Mouse (Mus musculus): ENCODE data around the gene Cldn6. TPM values are rescaled to one million over a fixed set of nuclear protein-coding genes. Genes with fewer than 3 reads are reported as not detected.
A peak's percentile ranks its signal among the peaks of the same experiment; 100 is the strongest.

Gene Cldn6
- polyA plus RNA-seq, 1 experiment from 2014 or later = 7.1 TPM

DNA sequence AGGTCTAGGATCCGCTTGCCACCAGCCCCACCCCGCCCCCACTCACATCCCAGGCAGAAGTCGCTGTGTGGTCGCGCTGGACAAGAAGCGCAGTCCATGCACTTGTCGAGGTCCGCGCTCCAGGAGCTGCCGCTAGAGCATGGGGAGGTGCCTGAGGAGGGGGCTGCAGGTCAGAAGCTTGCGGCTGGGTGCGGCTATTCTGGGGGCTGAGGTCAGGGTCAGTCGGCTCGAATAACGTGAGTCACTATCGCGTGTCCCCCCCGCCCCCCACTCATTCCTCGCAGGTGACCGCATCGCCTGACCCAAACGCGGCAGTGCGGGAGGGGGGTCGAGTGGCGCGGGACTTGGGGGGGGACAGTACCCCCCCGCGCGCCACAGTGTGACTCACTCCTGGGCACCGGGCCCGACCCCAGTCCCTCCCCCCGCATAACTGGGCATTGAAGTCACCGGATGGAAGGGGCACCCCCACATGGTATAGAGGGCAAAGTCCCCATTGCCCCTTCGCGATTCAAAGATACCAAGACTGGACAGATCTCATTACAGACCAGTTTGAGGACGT, 2.5 kb upstream of the Cldn6 start:
- Histone ChIP-seq H3K27me3 (peaks cover 64% of the 10 kb centered on the region), H3K36me3 (replicated peaks) (no peaks in the 10 kb centered on the region), H3K9ac (peak overlapping the region; percentile 57), H3K9me3 (no peaks in the 10 kb centered on the region), H3K4me1 (peaks cover 41% of the 10 kb centered on the region), H3K27ac (no peak overlapping the region), H3K4me2 (peak overlapping the region; percentile 96), H3K4me3 (replicated peaks) (peak overlapping the region; percentile 49)
- ATAC-seq (ENCODE audit: low FRiP score) = no peak
- WGBS = under 1% methylated on average over 33 of the region's 37 CpGs

DNA sequence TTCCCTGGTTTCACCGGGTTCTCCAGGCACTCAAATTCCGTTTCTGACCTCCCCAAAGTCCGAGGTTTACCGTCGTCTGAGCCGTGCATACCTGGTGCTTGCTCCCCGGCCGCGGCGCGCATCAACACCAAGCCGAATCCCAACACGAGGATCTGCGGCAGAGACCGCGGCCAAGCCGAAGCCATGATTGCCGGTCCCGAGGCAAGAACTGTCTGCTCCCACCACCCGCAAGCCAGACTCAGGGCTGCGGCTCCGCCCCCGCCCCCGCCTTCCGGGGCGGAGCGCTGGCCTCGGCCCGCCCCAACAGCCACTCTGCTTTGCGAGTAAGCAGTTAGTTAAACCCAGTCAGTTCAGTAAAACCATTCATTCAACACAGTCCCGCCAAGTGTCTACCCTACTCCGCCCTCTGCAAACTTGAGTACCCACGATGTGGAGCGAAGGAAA, 1.8 kb upstream of the Cldn6 start, which contains the start of gene Tnfrsf12a:
Gene Tnfrsf12a, minus strand, starts transcription at position 233 of the 444 bp plus-strand sequence.
- H3K36me3 ChIP-seq (replicated peaks) = no peaks in the 10 kb centered on the region
- peak within 1 kb of the TSS; percentile 57 for H3K9ac ChIP-seq
- peaks cover 72% of the 10 kb centered on the region for H3K27me3 ChIP-seq
- peak within 1 kb of the TSS; percentile 96 for H3K4me2 ChIP-seq
- peak; percentile 44 for ATAC-seq (ENCODE audit: low FRiP score)
- no peak within 1 kb of the TSS for H3K27ac ChIP-seq
- no peaks in the 10 kb centered on the region for H3K9me3 ChIP-seq
- H3K4me1 ChIP-seq = peaks cover 41% of the 10 kb centered on the region
- WGBS = under 1% methylated on average over 34 of the region's 34 CpGs
- H3K4me3 ChIP-seq (replicated peaks) = peak within 1 kb of the TSS; percentile 49

DNA sequence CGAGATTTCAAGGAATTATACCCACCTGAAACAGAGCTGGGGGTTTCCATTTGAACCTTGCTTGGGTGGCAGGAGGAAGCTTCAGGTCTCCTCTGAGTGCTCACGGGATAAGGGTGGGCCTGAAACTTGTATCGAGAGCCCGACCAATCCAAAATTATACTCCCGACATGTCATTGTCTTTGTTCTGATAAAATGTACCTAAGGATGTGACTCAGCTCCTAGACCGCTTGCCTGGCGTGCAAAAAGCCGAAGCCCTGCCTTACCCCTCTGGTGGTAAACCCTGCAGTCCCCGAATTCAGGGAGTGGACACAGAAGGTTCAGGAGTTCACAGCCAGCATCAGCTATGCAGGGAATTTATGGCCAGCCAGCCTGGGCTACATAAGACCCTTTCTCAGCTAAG, 1.3 kb downstream of the Cldn6 start:
- no peak overlapping the region for H3K4me2 ChIP-seq
- no peak overlapping the region for H3K27ac ChIP-seq
- H3K9me3 ChIP-seq = no peaks in the 10 kb centered on the region
- peaks cover 86% of the 10 kb centered on the region for H3K27me3 ChIP-seq
- no peak overlapping the region for H3K9ac ChIP-seq
- no peak for ATAC-seq (ENCODE audit: low FRiP score)
- 81% methylated on average over 9 of the region's 9 CpGs for WGBS
- H3K4me3 ChIP-seq (replicated peaks) = no peak overlapping the region
- peaks cover 35% of the 10 kb centered on the region for H3K4me1 ChIP-seq
- H3K36me3 ChIP-seq (replicated peaks) = no peaks in the 10 kb centered on the region

DNA sequence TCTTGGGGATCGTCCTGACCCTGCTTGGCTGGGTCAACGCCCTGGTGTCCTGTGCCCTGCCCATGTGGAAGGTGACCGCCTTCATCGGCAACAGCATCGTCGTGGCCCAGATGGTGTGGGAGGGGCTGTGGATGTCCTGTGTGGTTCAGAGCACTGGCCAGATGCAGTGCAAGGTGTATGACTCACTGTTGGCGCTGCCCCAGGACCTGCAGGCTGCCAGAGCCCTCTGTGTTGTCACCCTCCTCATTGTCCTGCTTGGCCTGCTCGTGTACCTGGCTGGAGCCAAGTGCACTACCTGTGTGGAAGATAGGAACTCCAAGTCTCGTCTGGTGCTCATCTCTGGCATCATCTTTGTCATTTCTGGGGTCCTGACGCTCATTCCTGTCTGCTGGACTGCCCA, 2.0 kb downstream of the Cldn6 start:
- WGBS = 82% methylated on average over 10 of the region's 10 CpGs
- no peak for ATAC-seq (ENCODE audit: low FRiP score)
- no peak overlapping the region for H3K9ac ChIP-seq
- no peak overlapping the region for H3K27ac ChIP-seq
- H3K4me3 ChIP-seq (replicated peaks) = no peak overlapping the region
- peaks cover 79% of the 10 kb centered on the region for H3K27me3 ChIP-seq
- H3K4me1 ChIP-seq = peaks cover 30% of the 10 kb centered on the region
- H3K36me3 ChIP-seq (replicated peaks) = no peaks in the 10 kb centered on the region
- H3K4me2 ChIP-seq = no peak overlapping the region
- H3K9me3 ChIP-seq = no peaks in the 10 kb centered on the region

DNA sequence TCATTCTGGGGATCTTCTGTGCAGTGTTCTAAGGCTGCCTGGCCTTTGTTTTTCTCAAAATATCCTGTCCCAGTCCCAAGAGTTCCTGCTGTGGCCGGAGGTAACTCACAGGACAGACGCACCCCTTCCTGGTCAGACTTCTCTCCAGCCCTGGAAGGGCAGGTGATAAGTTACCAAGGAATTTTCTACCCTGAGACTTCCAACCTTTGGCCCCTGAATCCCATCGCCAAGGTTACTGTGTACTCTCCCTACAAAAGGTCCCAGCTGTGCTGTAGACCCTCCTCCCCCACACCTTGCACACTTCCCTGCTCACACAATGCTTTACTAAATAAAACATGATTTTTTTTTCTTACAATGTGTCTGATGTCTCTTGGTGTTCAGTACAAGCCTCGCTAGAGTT, 3.0 kb downstream of the Cldn6 start:
- no peak overlapping the region for H3K4me3 ChIP-seq (replicated peaks)
- H3K4me1 ChIP-seq = peaks cover 20% of the 10 kb centered on the region
- no peak overlapping the region for H3K4me2 ChIP-seq
- H3K27ac ChIP-seq = no peak overlapping the region
- ATAC-seq (ENCODE audit: low FRiP score) = no peak
- 70% methylated on average over 4 of the region's 4 CpGs for WGBS
- H3K27me3 ChIP-seq = peaks cover 72% of the 10 kb centered on the region
- H3K36me3 ChIP-seq (replicated peaks) = no peaks in the 10 kb centered on the region
- H3K9ac ChIP-seq = no peak overlapping the region
- H3K9me3 ChIP-seq = no peaks in the 10 kb centered on the region

DNA sequence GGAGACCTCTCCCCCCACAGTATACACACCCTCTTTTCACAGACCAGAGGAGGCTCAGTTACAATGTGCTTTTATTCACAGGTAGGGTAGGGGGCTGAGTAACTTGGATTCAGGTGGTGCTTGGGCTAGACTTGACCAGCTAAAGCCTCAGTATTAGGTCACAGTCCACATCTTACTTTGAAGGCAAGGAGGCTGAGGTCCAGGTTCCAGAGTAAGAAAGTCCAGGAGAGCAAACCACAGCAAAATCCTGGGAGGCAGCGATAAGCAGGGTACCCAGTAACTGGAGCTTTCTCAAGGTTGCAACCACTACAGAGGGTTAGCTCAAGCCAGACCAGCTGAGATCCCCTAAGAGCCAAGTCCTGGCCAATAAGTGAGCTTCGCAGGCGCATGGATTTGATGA, 3.5 kb downstream of the Cldn6 start:
- Histone ChIP-seq H3K27me3 (peaks cover 72% of the 10 kb centered on the region), H3K4me2 (peak overlapping the region; percentile 34; the same call in 1 of the 2 replicates), H3K36me3 (replicated peaks) (no peaks in the 10 kb centered on the region), H3K9ac (no peak overlapping the region), H3K9me3 (no peaks in the 10 kb centered on the region), H3K4me1 (peaks cover 15% of the 10 kb centered on the region), H3K4me3 (replicated peaks) (peak overlapping the region; percentile 19; the same call in 1 of the 2 replicates), H3K27ac (no peak overlapping the region)
- ATAC-seq (ENCODE audit: low FRiP score) = no peak
- WGBS = 69% methylated on average over 3 of the region's 3 CpGs

DNA sequence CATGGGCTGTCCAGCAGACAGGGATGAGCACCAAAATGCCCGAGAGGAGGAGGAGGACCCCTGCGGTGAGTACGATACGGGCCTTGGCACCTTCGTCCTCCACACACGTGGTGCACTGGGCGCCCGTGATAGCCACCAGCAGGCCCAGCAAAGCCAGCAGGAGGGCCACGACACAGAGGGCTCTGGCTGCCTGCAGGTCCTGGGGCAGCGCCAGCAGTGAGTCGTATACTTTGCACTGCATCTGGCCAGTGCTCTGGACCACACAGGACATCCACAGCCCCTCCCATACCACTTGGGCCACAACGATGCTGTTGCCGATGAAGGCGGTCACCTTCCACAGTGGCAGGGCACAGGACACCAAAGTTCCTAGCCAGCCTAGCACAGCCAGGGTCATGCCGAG, 4.2 kb downstream of the Cldn6 start:
- H3K4me1 ChIP-seq = peaks cover 15% of the 10 kb centered on the region
- no peak overlapping the region for H3K27ac ChIP-seq
- H3K27me3 ChIP-seq = peaks cover 65% of the 10 kb centered on the region
- 25% methylated on average over 15 of the region's 15 CpGs for WGBS
- peak; percentile 39; the same call in 1 of the 2 replicates for ATAC-seq (ENCODE audit: low FRiP score)
- H3K4me3 ChIP-seq (replicated peaks) = peak overlapping the region; percentile 19
- no peaks in the 10 kb centered on the region for H3K9me3 ChIP-seq
- H3K36me3 ChIP-seq (replicated peaks) = no peaks in the 10 kb centered on the region
- peak overlapping the region; percentile 34 for H3K4me2 ChIP-seq
- no peak overlapping the region for H3K9ac ChIP-seq

DNA sequence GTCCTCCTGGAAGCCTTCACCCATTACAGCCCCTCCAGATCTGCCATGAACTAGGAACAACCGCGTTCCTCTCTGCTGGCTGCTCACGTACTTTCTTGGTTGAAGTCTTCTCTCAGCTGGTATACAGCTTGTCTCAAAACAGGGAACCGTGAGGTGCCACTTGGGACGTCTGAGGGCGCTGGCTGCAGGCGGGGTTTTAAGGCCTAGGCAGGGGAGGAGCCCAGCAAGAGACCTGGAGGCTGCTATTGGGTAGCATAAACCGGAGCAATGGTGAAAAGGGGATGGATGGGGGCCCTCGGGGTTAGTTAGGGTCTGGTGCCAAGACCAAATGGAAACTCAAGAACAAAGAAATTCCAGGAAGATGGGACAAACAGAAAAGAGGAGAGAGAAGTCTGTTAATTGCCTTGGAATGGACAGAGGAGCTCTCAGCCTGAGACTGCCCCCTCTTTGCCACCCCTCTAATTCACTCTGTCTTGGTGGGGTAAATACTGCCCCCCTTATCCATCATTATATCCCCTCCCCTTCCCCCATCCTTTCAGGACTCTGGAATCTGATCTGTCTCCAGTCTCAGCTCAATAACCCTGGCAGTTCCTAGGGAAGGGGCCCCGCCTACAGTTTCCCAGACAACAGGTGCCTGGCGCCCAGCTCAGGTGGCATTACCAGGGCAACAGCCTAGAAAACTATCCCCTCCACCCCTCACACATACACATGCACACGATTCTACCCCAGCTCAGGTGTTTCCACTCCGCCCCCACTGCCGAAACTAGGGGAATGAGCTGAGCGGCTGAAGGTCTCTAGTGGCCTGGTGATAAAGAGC, 5.0 kb downstream of the Cldn6 start, which contains the start of gene Cldn9:
Gene Cldn9, minus strand, starts transcription at position 171 of the 817 bp plus-strand sequence.
- peaks cover 15% of the 10 kb centered on the region for H3K4me1 ChIP-seq
- 13% methylated on average over 15 of the region's 15 CpGs for WGBS
- ATAC-seq (ENCODE audit: low FRiP score) = peak; percentile 71; the same call in 1 of the 2 replicates
- H3K27me3 ChIP-seq = peaks cover 56% of the 10 kb centered on the region
- H3K9me3 ChIP-seq = no peaks in the 10 kb centered on the region
- H3K36me3 ChIP-seq (replicated peaks) = no peaks in the 10 kb centered on the region
- peak within 1 kb of the TSS; percentile 34 for H3K4me2 ChIP-seq
- no peak within 1 kb of the TSS for H3K27ac ChIP-seq
- no peak within 1 kb of the TSS for H3K9ac ChIP-seq
- H3K4me3 ChIP-seq (replicated peaks) = peak within 1 kb of the TSS; percentile 19

DNA sequence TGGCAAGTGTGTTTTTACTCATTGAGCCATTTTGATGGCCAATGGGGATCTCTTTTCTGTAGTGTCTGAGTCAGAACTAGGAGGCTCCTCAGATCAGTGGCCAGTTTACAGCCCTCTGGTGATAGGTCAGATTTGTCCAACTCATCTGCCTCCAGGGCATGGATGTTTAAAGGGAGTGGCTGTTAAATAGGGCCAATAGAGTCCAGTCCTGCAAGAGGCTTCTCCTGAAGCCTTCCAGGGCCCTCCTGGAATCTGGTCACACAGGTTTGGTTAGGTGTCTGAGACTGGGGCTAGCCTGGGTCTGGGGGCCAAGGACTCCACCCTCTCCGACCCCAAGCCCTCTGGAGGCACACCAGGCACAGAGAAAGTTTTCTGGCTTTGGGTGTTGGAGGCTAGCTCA, 15.4 kb downstream of the Cldn6 start:
- Histone ChIP-seq H3K4me1 (peaks cover 6% of the 10 kb centered on the region), H3K36me3 (replicated peaks) (no peaks in the 10 kb centered on the region), H3K4me2 (no peak overlapping the region), H3K27ac (no peak overlapping the region), H3K9me3 (no peaks in the 10 kb centered on the region), H3K9ac (no peak overlapping the region), H3K4me3 (replicated peaks) (no peak overlapping the region), H3K27me3 (peaks cover 37% of the 10 kb centered on the region)
- WGBS = 76% methylated on average over 1 of the region's 1 CpGs
- ATAC-seq (ENCODE audit: low FRiP score) = no peak

DNA sequence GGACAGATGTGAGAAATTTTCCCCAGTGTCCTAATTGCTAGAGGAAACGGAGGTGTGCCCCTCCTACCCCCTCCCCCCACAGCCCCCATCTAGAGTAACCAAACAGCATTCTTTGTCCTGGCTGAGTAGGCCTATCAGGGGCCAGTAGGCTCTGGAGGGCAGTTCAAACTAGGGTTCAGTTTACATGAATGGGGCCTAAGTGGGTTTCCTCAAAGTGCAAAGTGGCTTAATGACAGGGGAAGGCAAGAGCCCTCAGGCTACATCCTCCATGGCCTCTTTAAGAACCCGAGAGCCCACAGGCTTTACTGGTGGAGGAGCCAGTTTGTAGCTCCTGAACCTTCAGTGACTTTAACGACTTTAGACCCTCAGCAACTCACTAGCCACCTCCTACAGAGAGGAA, 16.8 kb downstream of the Cldn6 start:
- Histone ChIP-seq H3K4me2 (no peak overlapping the region), H3K9me3 (no peaks in the 10 kb centered on the region), H3K4me3 (replicated peaks) (no peak overlapping the region), H3K27ac (no peak overlapping the region), H3K9ac (no peak overlapping the region), H3K36me3 (replicated peaks) (no peaks in the 10 kb centered on the region), H3K27me3 (peaks cover 50% of the 10 kb centered on the region), H3K4me1 (peaks cover 7% of the 10 kb centered on the region)
- no peak for ATAC-seq (ENCODE audit: low FRiP score)
- 9% methylated on average over 3 of the region's 3 CpGs for WGBS

DNA sequence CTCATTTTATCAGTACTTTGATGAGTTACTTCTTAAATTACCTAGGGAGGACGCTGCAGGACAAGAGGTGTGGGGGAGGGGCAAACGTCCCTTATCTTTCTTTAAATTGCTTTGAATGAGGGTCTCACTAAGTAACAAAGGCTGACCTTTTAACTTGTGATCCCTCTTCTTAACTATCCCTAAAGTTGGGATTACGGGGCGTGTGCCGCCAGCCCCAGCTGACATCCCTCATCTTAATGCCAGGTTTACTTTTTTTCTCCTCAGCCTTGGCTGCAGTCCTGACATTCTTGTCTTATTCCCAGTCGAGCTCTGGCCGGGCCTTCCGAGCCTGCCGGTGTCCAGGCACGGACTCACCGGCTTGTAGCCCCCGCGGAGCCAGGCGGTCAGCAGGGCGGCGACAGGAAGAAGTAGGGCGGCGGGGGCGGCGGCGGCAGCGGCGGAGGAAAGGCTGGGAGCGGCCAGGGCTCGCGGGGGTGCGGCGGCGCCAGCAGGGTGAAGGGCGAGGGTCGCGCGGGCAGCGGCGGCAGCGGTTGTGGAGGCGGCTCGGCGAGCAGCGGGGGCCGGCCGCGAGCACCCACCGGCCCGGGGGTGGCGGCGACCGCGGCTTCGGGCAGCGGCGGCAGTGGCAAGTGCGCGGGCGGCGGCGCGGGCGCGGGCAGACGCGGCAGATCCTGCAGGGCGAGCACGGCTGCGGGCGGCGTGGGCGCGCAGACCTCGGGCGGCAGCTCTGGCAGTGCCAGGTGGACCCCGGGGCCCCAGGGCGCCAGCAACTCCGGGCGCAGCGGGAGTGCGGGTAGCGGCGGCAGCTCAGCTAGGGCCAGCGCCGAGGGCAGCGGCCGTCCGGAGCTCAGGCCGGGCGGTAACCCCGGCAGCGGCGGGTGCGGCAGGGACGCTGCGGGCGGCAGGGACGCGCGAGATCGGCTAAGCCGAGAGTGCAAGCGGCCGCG, 20.4 kb downstream of the Cldn6 start:
- peak; percentile 72 for ATAC-seq (ENCODE audit: low FRiP score)
- Histone ChIP-seq H3K4me1 (peaks cover 7% of the 10 kb centered on the region), H3K4me2 (peak overlapping the region; percentile 100), H3K36me3 (replicated peaks) (no peaks in the 10 kb centered on the region), H3K27me3 (peaks cover 63% of the 10 kb centered on the region), H3K9me3 (no peaks in the 10 kb centered on the region), H3K9ac (peak overlapping the region; percentile 63), H3K4me3 (replicated peaks) (peak overlapping the region; percentile 77), H3K27ac (0 out of 2 replicates have a peak overlapping the region, but pooled peaks have one; percentile 13)
- WGBS = under 1% methylated on average over 59 of the region's 101 CpGs

DNA sequence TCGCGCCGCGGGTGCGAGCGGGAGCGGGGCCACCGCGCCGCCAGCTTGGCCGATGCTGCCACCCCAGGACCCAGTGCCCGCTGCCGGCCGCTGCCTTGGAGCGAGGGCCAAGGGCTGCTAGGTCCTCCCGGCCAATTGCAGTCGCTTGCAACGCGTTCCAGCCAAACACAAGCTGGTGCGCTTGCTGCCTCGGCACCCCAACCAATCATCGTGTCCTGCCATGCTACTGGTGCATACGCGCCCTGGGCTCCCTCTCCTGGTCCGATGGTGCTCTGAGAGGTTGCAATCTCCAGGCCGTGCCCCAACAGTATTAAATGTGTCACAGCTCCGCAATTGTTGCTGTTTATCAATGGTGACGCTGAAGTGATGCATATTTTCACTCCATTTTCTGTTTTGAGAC, 21.0 kb downstream of the Cldn6 start:
- peak overlapping the region; percentile 77 for H3K4me3 ChIP-seq (replicated peaks)
- no peaks in the 10 kb centered on the region for H3K9me3 ChIP-seq
- peaks cover 7% of the 10 kb centered on the region for H3K4me1 ChIP-seq
- under 1% methylated on average over 24 of the region's 28 CpGs for WGBS
- H3K4me2 ChIP-seq = peak overlapping the region; percentile 100
- H3K9ac ChIP-seq = peak overlapping the region; percentile 63
- H3K27me3 ChIP-seq = peaks cover 63% of the 10 kb centered on the region
- H3K36me3 ChIP-seq (replicated peaks) = no peaks in the 10 kb centered on the region
- ATAC-seq (ENCODE audit: low FRiP score) = peak; percentile 95
- 0 out of 2 replicates have a peak overlapping the region, but pooled peaks have one; percentile 13 for H3K27ac ChIP-seq

All from forebrain, embryonic 12.5 days (tissue).